Mouse (Mus musculus) kidney, postnatal 0 days (tissue): ENCODE results near the gene Chia1. TPM values are rescaled to one million over a fixed set of nuclear protein-coding genes. Genes with fewer than 3 reads are reported as not detected.
"Not testable (repeated sequence)": the region's sequence is repeated elsewhere in the genome, so short reads cannot be mapped to it uniquely, and the experiment has no call there.

Experiments used
- ATAC-seq: fragments of 200-750 bp; cut with Nextera tagmentation; replicated peaks from 2 replicates; pipeline ENCODE4 v1.8.0; 2017; ENCODE audit warnings: low read depth, moderate number of reproducible peaks, moderate TSS enrichment, moderate library complexity; ENCODE audit not compliant: low FRiP score
- DNase-seq: peaks from one replicate; pipeline ENCODE4 v3.0.0-alpha.2; 2016; ENCODE audit warnings: low spot score
- H3K27ac ChIP-seq: fragments of 300-500 bp; sonication (generic); 2 replicates; pipeline ENCODE4 v1.5.1; 2014; ENCODE audit warnings: mild to moderate bottlenecking
- H3K27me3 ChIP-seq: fragments of 300-500 bp; sonication (generic); 2 replicates; pipeline ENCODE4 v1.6.1; 2014; ENCODE audit warnings: low read length, mixed read lengths; ENCODE audit not compliant: insufficient read depth
- H3K36me3 ChIP-seq: fragments of 300-500 bp; sonication (generic); 2 replicates; pipeline ENCODE4 v1.6.1; 2014; ENCODE audit warnings: low read length, mixed read lengths; ENCODE audit not compliant: insufficient read depth
- H3K4me1 ChIP-seq: fragments of 300-500 bp; sonication (generic); replicated peaks from 2 replicates; pipeline ENCODE4 v1.6.1; 2014; ENCODE audit warnings: antibody characterized with exemption, low read length, mixed read lengths; ENCODE audit not compliant: insufficient read depth
- H3K4me2 ChIP-seq: fragments of 300-500 bp; sonication (generic); 2 replicates; pipeline ENCODE4 v1.6.1; 2014; ENCODE audit warnings: mild to moderate bottlenecking, low read length, moderate library complexity, mixed read lengths
- H3K4me3 ChIP-seq: fragments of 300-500 bp; sonication (generic); replicated peaks from 2 replicates; pipeline ENCODE4 v1.5.1; 2014; ENCODE audit warnings: low read depth, low read length
- H3K9ac ChIP-seq: fragments of 300-500 bp; sonication (generic); 2 replicates; pipeline ENCODE4 v1.6.1; 2014; ENCODE audit warnings: low read depth, low read length
- H3K9me3 ChIP-seq: fragments of 300-500 bp; sonication (generic); replicated peaks from 2 replicates; pipeline ENCODE4 v1.6.1; 2016; ENCODE audit warnings: low read length, inconsistent platforms, mixed read lengths
- CTCF ChIP-seq: IDR thresholded peaks from 2 replicates; pipeline ENCODE4 v1.5.1; 2016; ENCODE audit warnings: antibody characterized with exemption, low read depth, mild to moderate bottlenecking, moderate library complexity
- WGBS: fragments of 180-500 bp; shearing (Covaris S2); extraction: QIAGEN DNeasy Blood & Tissue Kit; methylation state at CpG from one replicate; pipeline ENCODE4 v1.1.7; 2014; 5-methylcytosine and 5-hydroxymethylcytosine counted together
- polyA plus RNA-seq: library from polyadenylated mRNA; unstranded; fragments of >200 nt; fragmentation: Nextera tagmentation; extraction: Ambion mirVana; gene quantifications from 2 replicates; pipeline ENCODE4 v1.2.1, GENCODE M21; 2015

Gene Chia1
- 0.20 and 0.49 TPM in 2 replicates for polyA plus RNA-seq

DNA sequence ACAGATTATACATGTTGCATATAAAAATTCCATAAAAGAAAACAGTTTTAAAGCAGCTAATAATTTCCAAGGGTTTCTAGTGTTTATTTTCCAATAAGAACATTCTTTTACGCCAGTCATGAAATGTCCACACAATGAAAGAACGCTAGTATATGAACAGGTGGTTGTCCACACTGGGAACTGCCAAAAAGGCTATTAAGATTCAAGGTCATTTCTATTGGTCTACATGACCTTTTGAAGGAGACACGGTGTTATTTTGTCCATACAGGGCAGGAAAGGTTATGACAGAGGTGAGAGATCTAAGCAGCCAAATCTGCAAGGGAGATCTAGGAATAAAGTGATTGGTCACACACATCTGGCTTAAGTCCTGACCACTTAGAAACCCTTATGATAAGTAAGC lies at the start of gene Chia1:
Gene Chia1, plus strand, starts transcription at position 301 of the 400 bp plus-strand sequence.
- H3K27me3 ChIP-seq = no peaks in the 10 kb centered on the region

GRCm38 (mm10) chr3:106067707-106068106 lies 45.3 kb upstream of the Chia1 start:
- H3K4me1 ChIP-seq, H3K36me3 ChIP-seq, DNase-seq, H3K9me3 ChIP-seq, H3K27me3 ChIP-seq, ATAC-seq, H3K9ac ChIP-seq, H3K4me3 ChIP-seq, H3K27ac ChIP-seq, H3K4me2 ChIP-seq: not testable (repeated sequence)
- WGBS = 35% methylated on average over 5 of the region's 5 CpGs

More for the DNA sequence above, at the start of gene Chia1:
- no peak for TF ChIP-seq CTCF
- H3K4me3 ChIP-seq = no peak within 1 kb of the TSS
- DNase-seq = no peak
- H3K9me3 ChIP-seq = no peaks in the 10 kb centered on the region
- ATAC-seq = no peak
- WGBS = 77% methylated on average over 3 of the region's 3 CpGs
- no peaks in the 10 kb centered on the region for H3K36me3 ChIP-seq
- no peak within 1 kb of the TSS for H3K27ac ChIP-seq
- H3K4me2 ChIP-seq = no peak within 1 kb of the TSS
- no peak within 1 kb of the TSS for H3K9ac ChIP-seq
- H3K4me1 ChIP-seq = no peaks in the 10 kb centered on the region

DNA sequence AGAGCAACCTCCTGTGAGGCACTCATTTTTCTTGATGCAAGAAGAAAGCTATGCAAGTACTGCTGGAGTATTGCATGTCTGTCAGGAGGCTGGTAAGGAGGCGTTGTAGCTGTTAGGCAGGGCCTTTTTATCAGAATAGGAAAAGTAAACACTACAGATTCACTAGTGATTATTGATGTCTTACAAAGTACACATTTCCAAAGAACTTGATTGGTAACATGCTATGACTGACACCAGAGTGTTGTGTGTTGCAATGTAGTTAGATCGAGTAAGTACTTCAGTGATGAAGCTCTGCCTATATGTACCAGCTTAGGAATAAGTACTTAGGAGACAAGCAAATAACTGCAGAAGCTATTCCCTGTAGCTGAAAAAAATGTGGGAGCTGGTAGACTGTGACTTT lies 42.0 kb upstream of the Chia1 start:
- DNase-seq = no peak
- H3K4me3 ChIP-seq = no peak overlapping the region
- TF ChIP-seq CTCF = no peak
- H3K36me3 ChIP-seq = no peaks in the 10 kb centered on the region
- 89% methylated on average over 2 of the region's 2 CpGs for whole genome bisulfite sequencing
- no peak for ATAC-seq
- no peaks in the 10 kb centered on the region for H3K4me1 ChIP-seq
- no peaks in the 10 kb centered on the region for H3K9me3 ChIP-seq
- H3K27ac ChIP-seq = no peak overlapping the region
- H3K9ac ChIP-seq = no peak overlapping the region
- H3K4me2 ChIP-seq = no peak overlapping the region
- no peaks in the 10 kb centered on the region for H3K27me3 ChIP-seq

- H3K9me3 ChIP-seq = no peaks in the 10 kb centered on the region
- no peak overlapping the region for H3K4me3 ChIP-seq
- ATAC-seq (no peak), DNase-seq (peak; percentile 24)
- 43% methylated on average over 1 of the region's 1 CpGs for WGBS
- H3K36me3 ChIP-seq = no peaks in the 10 kb centered on the region
- no peak for TF ChIP-seq CTCF
- H3K27ac ChIP-seq = no peak overlapping the region
- no peak overlapping the region for H3K4me2 ChIP-seq
- H3K4me1 ChIP-seq = no peaks in the 10 kb centered on the region
- H3K27me3 ChIP-seq = no peaks in the 10 kb centered on the region
- no peak overlapping the region for H3K9ac ChIP-seq
These were observed 38.2 kb upstream of the Chia1 start for GRCm38 (mm10) chr3:106074824-106075223.

DNA sequence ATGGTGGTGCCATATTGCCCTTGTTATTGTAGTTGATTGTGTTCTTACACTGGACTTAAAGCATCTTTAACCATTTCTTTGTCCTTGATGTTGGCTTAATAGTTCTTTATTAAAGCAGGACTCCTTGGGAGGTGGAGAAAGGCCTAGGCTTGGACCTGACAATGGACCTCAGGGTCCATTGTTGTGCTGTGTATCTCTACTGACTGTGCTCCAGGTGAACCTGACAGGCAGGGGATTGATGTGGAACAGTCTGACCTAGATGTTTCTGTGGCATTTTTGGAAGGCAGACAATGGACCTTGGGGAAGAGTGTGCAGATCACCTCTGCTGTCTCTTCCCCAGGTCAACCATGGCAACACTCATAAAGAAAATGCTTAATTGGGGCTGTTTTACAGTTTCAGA lies 14.0 kb downstream of the Chia1 start:
- H3K4me2 ChIP-seq = no peak overlapping the region
- no peaks in the 10 kb centered on the region for H3K4me1 ChIP-seq
- H3K36me3 ChIP-seq = no peaks in the 10 kb centered on the region
- DNase-seq (no peak), ATAC-seq (no peak)
- H3K4me3 ChIP-seq = no peak overlapping the region
- TF ChIP-seq CTCF = no peak
- H3K27ac ChIP-seq = no peak overlapping the region
- no peak overlapping the region for H3K9ac ChIP-seq
- 0 out of 2 replicates have a peak, but pooled peaks cover 5% of the 10 kb centered on the region for H3K9me3 ChIP-seq
- H3K27me3 ChIP-seq = no peaks in the 10 kb centered on the region

DNA sequence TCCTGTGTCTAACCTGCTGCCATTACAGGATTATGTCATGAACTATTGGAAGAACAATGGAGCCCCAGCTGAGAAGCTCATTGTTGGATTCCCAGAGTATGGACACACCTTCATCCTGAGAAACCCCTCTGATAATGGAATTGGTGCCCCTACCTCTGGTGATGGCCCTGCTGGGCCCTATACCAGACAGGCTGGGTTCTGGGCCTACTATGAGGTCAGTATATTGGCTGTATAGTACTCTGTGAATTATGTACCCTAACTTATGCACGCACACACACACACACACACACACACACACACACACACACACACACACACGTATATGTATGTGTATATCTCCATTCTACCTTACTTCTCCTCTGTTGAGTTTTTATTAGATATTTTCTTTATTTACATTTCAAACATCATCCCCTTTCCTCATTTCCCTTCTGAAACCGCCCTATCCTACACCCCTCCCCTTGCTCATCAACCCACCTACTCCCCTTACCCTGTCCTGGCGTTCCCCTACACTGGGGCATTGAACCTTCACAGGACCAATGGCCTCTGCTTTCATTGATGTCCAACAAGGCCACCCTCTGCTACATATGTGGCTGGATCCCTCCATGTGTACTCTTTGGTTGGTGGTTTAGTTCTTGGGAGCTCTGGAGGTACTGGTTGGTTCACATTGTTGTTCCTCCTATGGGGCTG lies 15.9 kb downstream of the Chia1 start:
- Histone ChIP-seq H3K9ac (no peak overlapping the region), H3K4me2 (no peak overlapping the region), H3K27me3 (no peaks in the 10 kb centered on the region), H3K4me3 (no peak overlapping the region), H3K27ac (no peak overlapping the region), H3K4me1 (no peaks in the 10 kb centered on the region), H3K9me3 (0 out of 2 replicates have a peak, but pooled peaks cover 5% of the 10 kb centered on the region), H3K36me3 (no peaks in the 10 kb centered on the region)
- TF ChIP-seq CTCF = no peak
- ATAC-seq = peak; percentile 34
- WGBS = 76% methylated on average over 4 of the region's 4 CpGs
- no peak for DNase-seq

- TF ChIP-seq CTCF = no peak
- WGBS = 61% methylated on average over 5 of the region's 5 CpGs
- no peak for DNase-seq
These were observed 18.7 kb downstream of the Chia1 start for GRCm38 (mm10) chr3:106131690-106132089.

More at GRCm38 (mm10) chr3:106131690-106132089, 18.7 kb downstream of the Chia1 start:
- H3K27ac ChIP-seq = no peak overlapping the region
- no peaks in the 10 kb centered on the region for H3K36me3 ChIP-seq
- no peak overlapping the region for H3K9ac ChIP-seq
- no peaks in the 10 kb centered on the region for H3K9me3 ChIP-seq
- no peak overlapping the region for H3K4me3 ChIP-seq
- ATAC-seq = no peak
- no peaks in the 10 kb centered on the region for H3K4me1 ChIP-seq
- no peak overlapping the region for H3K4me2 ChIP-seq
- no peaks in the 10 kb centered on the region for H3K27me3 ChIP-seq
